Mouse (Mus musculus): Measurements from ENCODE around the gene Jph2.

- TF ChIP-seq POLR2A (IDR thresholded peaks at IDR 0.05; ENCODE audit: borderline replicate concordance, low read depth, low read length) (no peak), CTCF (IDR thresholded peaks at IDR 0.05; ENCODE audit: low read depth, low read length) (no peak)
Observed at GRCm38 (mm10) chr2:163397071-163397470, 722 bp downstream of the Jph2 start.
